Comparison of ENCODE assay signal across 7 mouse cellular contexts in the genomic region with DNA sequence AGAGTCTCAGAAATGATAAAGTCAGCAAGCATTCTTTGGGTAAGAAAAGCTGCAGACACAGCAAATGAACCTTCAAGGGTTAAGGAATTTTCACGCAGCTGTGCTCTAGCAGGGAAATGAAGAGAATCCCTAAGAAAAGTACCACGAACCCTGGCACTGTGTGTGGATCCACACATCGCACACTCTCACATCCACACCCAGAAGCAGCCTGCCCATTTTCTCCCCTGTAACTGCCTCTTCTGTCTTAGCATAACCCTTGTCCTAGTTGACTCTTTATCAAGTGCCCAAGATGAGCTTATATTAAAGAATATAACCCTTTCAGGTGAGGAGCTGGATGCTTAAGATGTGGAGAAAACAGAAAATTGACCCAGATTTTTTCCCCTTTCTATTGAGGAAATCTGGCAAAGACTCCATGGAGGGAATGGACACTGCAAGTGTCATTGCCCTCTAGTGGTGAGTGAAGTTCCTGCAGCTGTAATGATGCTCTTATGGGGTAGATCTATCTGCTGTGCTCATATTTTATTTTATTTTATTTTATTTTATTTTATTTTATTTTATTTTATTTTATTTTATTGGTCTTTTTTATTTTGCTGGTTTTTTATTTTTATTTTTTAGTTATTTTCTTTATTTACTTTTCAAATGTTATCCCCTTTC.
A peak's percentile ranks its signal among the peaks of the same experiment; 100 is the strongest.
DNase-seq lines count a peak whose midpoint lies in the region; ATAC-seq and TF ChIP-seq lines count a peak whose summit lies in the region.

No protein-coding gene starts in this region.

- 70% methylated on average over 3 of the region's 3 CpGs for WGBS in forebrain, postnatal 0 days
- 85% methylated on average over 3 of the region's 3 CpGs for WGBS in limb, embryonic 14.5 days

- H3K36me3 ChIP-seq in G1E (replicated peaks): no peaks in the 10 kb centered on the region
- no peaks in the 10 kb centered on the region for H3K36me3 ChIP-seq in forebrain, postnatal 0 days (ENCODE audit: insufficient read depth)
- no peaks in the 10 kb centered on the region for H3K36me3 ChIP-seq in limb, embryonic 14.5 days (ENCODE audit: control insufficient read depth, insufficient read depth, low read length)

- TF ChIP-seq POLR2A in limb, embryonic 14.5 days (IDR thresholded peaks at IDR 0.05; ENCODE audit: borderline replicate concordance, extremely low read depth, insufficient read depth, insufficient read length): no peak

- peak; percentile 40 to 45 for DNase-seq in left cerebral cortex, postnatal 10 days (ENCODE audit: extremely low spot score in 1 of 2, low spot score in 2 of 2)
- no peak for DNase-seq in left cerebral cortex, postnatal 36 days (ENCODE audit: low spot score in 2 of 2)
- DNase-seq in G1E (ENCODE audit: low spot score): no peak
- DNase-seq in adrenal gland, adult 2 months: peak; percentile 7
- DNase-seq in forebrain, postnatal 0 days: peak; percentile 54
- peak; percentile 49 for DNase-seq in limb, embryonic 14.5 days (ENCODE audit: low spot score)
- peak; percentile 65 for DNase-seq in testis, postnatal 10 days (ENCODE audit: low spot score)

- no peak overlapping the region for H3K4me2 ChIP-seq in forebrain, postnatal 0 days (ENCODE audit: low read depth)
- H3K4me2 ChIP-seq in limb, embryonic 14.5 days (replicated peaks; ENCODE audit: low read depth, low read length, severe bottlenecking): no peak overlapping the region

- H3K4me3 ChIP-seq in G1E (ENCODE audit: low read depth, low read length): no peak overlapping the region
- H3K4me3 ChIP-seq in forebrain, postnatal 0 days (ENCODE audit: low read depth, low read length): no peak overlapping the region
- H3K4me3 ChIP-seq in limb, embryonic 14.5 days (replicated peaks; ENCODE audit: low read length): no peak overlapping the region

- TF ChIP-seq CTCF in G1E (IDR thresholded peaks at IDR 0.05; ENCODE audit: low read depth, low read length): no peak
- TF ChIP-seq CTCF in forebrain, postnatal 0 days (IDR thresholded peaks at IDR 0.05; ENCODE audit: low read depth): peak; percentile 59

- no peaks in the 10 kb centered on the region for H3K27me3 ChIP-seq in G1E (ENCODE audit: insufficient read depth, low read length)
- no peaks in the 10 kb centered on the region for H3K27me3 ChIP-seq in forebrain, postnatal 0 days (ENCODE audit: insufficient read depth, low read length)
- H3K27me3 ChIP-seq in limb, embryonic 14.5 days (ENCODE audit: control insufficient read depth, insufficient read depth, low read length): no peaks in the 10 kb centered on the region

- intact Hi-C loops in left cerebral cortex, postnatal 10 days (cut with DNase I): no loop called here
- intact Hi-C loops in left cerebral cortex, postnatal 36 days (cut with DNase I): loop anchor here (5.0 kb wide), 1 partner anchor 82 kb away; a partner anchor contains a TSS

- H3K9ac ChIP-seq in forebrain, postnatal 0 days: no peak overlapping the region
- no peak overlapping the region for H3K9ac ChIP-seq in limb, embryonic 14.5 days (ENCODE audit: low read depth, low read length, severe bottlenecking)

- H3K27ac ChIP-seq in forebrain, postnatal 0 days (ENCODE audit: low read depth, low read length): no peak overlapping the region
- no peak overlapping the region for H3K27ac ChIP-seq in limb, embryonic 14.5 days (replicated peaks; ENCODE audit: low read depth, low read length)

- no peaks in the 10 kb centered on the region for H3K4me1 ChIP-seq in G1E (ENCODE audit: insufficient read depth, low read depth, low read length)
- no peaks in the 10 kb centered on the region for H3K4me1 ChIP-seq in forebrain, postnatal 0 days (ENCODE audit: insufficient read depth)
- 0 out of 2 replicates have a peak, but pooled peaks cover 3% of the 10 kb centered on the region for H3K4me1 ChIP-seq in limb, embryonic 14.5 days (ENCODE audit: control insufficient read depth, insufficient read depth, low read length)

- peaks cover 4% of the 10 kb centered on the region; the same call in 1 of the 2 replicates for H3K9me3 ChIP-seq in G1E (replicated peaks)
- no peaks in the 10 kb centered on the region for H3K9me3 ChIP-seq in forebrain, postnatal 0 days (ENCODE audit: low read length)
- H3K9me3 ChIP-seq in limb, embryonic 14.5 days (ENCODE audit: control insufficient read depth, low read length): no peaks in the 10 kb centered on the region

- 0 out of 2 replicates have a peak, but pooled peaks have one; percentile 25 for ATAC-seq in G1E (ENCODE audit: extremely low read depth, insufficient number of reproducible peaks, low FRiP score, poor library complexity, severe bottlenecking)
- no peak for ATAC-seq in forebrain, postnatal 0 days
- ATAC-seq in limb, embryonic 14.5 days (ENCODE audit: low FRiP score, low read depth): no peak

Comparison
In these comparisons a context has a peak if more than half of its experiments do, and no peak if none do; other contexts are left out.
1. DNase-seq: peak in left cerebral cortex, postnatal 10 days (2 of 2), adrenal gland, adult 2 months (single experiment), forebrain, postnatal 0 days (single experiment), limb, embryonic 14.5 days (single experiment) and testis, postnatal 10 days (single experiment); none in left cerebral cortex, postnatal 36 days (0 of 2) and G1E (single experiment).